Mouse (Mus musculus): ENCODE measurements around the gene Abhd15. TPM values are rescaled to one million over a fixed set of nuclear protein-coding genes. Genes with fewer than 3 reads are reported as not detected.

Abhd15 gene
- polyA plus RNA-seq, 1 experiment from 2014 or later = 0.63 TPM

DNA sequence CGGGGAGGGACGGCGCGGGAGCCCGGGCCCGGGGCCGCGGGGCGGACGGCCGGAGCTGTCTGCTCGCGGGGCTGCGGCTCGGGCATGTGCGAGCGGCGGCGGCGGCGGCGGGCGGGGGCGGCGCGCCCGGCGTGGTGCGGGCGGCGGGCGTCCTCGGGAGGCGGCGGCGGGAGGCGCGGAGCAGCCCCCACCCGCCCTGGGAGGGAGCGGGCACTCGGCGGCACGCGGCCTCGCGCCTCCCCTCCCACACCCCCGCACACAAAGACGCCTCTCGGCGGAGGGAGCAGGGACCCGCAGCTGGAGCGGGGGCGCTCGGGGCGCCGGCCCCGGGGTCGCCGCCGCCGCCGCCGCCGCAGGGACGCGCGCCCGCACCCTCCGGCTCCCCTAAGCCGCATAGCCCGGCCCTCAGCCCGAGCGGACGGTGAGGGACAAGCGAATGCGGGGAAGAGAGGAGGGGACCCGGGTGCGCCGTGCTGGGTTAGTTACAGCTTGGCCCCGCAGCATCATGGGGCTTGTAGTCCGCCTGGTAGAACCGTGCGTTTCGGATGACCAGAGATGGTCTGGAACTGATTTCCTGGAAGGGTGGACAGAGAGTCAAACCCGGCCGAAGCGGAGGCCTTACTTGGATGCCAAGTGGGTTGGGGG, 25.2 kb upstream of the Abhd15 start, which contains the start of gene Ankrd13b:
Ankrd13b (minus strand) TSS at position 88 of the 645 bp plus-strand sequence.
- no peak within 1 kb of the TSS for H3K27ac ChIP-seq
- peak within 1 kb of the TSS; percentile 21; the same call in 1 of the 2 replicates for H3K4me3 ChIP-seq (ENCODE audit: inconsistent target)
- no peaks in the 10 kb centered on the region for H3K36me3 ChIP-seq (ENCODE audit: inconsistent target)
- H3K79me2 ChIP-seq (ENCODE audit: inconsistent target) = peaks cover 19% of the 10 kb centered on the region
- 1% methylated on average over 38 of the region's 87 CpGs for WGBS (ENCODE audit: missing documents)

DNA sequence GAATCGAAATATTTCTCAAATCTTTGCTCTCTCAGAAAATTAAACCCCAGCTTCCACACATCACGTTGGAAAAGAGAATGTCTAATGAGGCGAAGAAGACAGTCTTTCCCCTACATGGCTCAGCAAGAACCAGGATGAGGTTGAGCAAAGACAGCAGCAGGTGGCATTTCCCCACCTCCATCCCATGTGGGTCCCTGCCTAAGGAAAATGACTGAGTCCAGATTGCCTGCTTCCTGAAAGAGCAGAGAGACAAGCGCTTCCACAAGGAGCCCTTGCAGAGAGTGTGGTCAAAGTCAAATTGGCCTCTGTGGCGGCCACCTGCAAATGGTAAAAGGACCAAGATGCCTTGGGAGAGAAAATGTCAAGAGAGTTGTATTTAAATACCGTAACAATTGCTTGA, 24.5 kb upstream of the Abhd15 start:
- no peaks in the 10 kb centered on the region for H3K36me3 ChIP-seq (ENCODE audit: inconsistent target)
- H3K4me3 ChIP-seq (ENCODE audit: inconsistent target) = no peak overlapping the region
- WGBS (ENCODE audit: missing documents) = 77% methylated on average over 6 of the region's 6 CpGs
- H3K79me2 ChIP-seq (ENCODE audit: inconsistent target) = peaks cover 25% of the 10 kb centered on the region
- H3K27ac ChIP-seq = no peak overlapping the region

GRCm38 (mm10) chr11:77491123-77491501, 23.8 kb upstream of the Abhd15 start:
- H3K36me3 ChIP-seq (ENCODE audit: inconsistent target) = no peaks in the 10 kb centered on the region
- peak overlapping the region; percentile 57; the same call in 1 of the 2 replicates for H3K4me3 ChIP-seq (ENCODE audit: inconsistent target)
- 3% methylated on average over 13 of the region's 13 CpGs for WGBS (ENCODE audit: missing documents)
- H3K79me2 ChIP-seq (ENCODE audit: inconsistent target) = peaks cover 25% of the 10 kb centered on the region
- H3K27ac ChIP-seq = peak overlapping the region; percentile 58

GRCm38 (mm10) chr11:77491502-77492291, 23.2 kb upstream of the Abhd15 start:
- H3K4me3 ChIP-seq (ENCODE audit: inconsistent target) = peak overlapping the region; percentile 57
- WGBS (ENCODE audit: missing documents) = 2% methylated on average over 23 of the region's 23 CpGs
- no peaks in the 10 kb centered on the region for H3K36me3 ChIP-seq (ENCODE audit: inconsistent target)
- H3K79me2 ChIP-seq (ENCODE audit: inconsistent target) = peaks cover 30% of the 10 kb centered on the region
- peak overlapping the region; percentile 58 for H3K27ac ChIP-seq

DNA sequence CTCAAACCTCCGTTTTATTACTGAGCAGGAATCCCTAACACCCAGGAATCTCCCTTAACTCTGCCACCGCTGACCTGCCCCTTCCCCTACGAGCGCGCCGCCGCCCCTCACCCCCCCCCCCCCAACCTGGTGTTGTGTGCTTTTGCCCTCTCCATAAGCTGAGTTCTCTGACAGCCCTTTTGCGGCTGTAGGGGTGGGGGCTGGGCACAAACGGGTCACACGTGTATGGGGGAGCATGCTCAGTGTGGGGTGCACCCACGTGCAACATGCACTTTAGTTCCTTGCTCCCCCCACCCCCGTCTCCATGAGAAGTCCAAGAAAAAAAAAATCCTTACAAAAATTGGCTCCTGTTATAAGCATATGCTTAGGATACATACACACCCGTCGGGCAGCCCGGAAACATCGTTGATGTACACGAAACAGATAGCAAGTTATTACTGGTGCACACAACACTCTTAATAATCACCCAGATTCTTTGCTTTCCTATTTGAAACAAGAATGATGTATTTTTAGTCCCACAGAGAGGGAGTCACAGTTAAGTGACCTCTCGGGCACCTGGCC, 22.5 kb upstream of the Abhd15 start:
- peaks cover 37% of the 10 kb centered on the region for H3K79me2 ChIP-seq (ENCODE audit: inconsistent target)
- WGBS (ENCODE audit: missing documents) = 3% methylated on average over 17 of the region's 18 CpGs
- H3K36me3 ChIP-seq (ENCODE audit: inconsistent target) = no peaks in the 10 kb centered on the region
- peak overlapping the region; percentile 57 for H3K4me3 ChIP-seq (ENCODE audit: inconsistent target)
- H3K27ac ChIP-seq = peak overlapping the region; percentile 58

DNA sequence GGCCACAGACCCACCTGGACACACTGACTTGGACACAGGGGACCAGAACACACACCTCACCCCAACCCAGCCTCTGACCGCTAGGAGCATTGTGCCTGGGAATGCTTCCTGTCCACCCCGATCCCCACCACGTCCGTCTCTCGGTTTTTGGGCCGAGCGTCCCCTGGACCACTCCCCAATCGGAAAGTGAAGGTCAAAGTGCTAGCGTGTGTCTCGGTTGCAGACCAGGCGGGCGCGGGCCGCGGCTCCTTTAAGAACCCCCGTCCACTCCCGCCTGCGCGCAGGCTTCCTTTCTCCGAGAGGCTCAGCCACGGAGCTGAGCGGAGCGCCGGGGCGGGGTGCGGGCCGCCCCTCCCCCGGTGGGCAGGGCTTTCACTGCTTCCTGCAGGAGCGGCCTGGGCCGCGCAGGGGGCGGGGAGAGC, 22.0 kb upstream of the Abhd15 start:
- H3K36me3 ChIP-seq (ENCODE audit: inconsistent target) = no peaks in the 10 kb centered on the region
- peak overlapping the region; percentile 58 for H3K27ac ChIP-seq
- 0% methylated on average over 24 of the region's 32 CpGs for WGBS (ENCODE audit: missing documents)
- peak overlapping the region; percentile 57 for H3K4me3 ChIP-seq (ENCODE audit: inconsistent target)
- H3K79me2 ChIP-seq (ENCODE audit: inconsistent target) = peaks cover 42% of the 10 kb centered on the region

DNA sequence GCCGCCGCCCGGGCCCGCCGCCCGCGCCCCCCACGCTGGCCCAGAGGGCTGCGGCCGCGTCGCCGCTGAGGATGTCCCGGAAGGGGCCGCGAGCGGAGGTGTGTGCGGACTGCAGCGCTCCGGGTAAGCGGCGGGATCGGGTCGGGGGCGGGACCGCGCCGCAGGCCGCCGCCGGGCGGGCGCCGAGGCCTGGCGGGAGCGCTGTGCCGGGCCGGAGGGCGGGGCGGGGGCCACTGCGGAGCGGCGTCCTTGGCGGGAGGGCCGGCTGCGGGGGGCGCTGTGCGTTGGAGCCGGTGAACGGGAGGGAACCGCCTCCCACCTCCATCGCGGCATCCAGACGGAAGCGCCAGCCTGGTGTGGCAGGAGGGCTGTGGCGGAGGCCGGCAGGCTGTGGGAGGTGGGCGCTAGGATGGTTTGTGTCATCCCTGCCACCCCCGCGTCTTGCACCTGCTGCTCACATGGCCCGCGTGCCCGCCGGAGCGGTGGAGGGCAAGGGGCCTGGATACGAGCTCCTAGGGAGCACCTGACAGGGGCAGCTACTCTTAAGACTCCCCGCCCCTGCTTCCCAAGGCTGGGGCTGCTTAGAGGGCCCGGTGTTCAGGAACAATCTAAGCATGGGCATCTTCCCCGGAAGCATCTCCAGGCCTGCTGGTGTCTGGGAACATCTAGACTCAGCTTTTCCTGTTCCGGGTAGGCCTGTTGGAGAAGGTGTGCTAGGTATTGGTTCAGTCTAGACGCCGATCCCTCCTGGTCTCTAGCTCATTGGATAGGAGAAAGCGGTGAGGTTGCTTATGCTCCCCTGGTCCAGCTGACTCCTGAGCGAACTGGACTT, 21.2 kb upstream of the Abhd15 start, which contains the start of gene Git1:
Git1 (plus strand) TSS at position 51 of the 832 bp plus-strand sequence.
- Histone ChIP-seq H3K27ac (peak within 1 kb of the TSS; percentile 58), H3K79me2 (ENCODE audit: inconsistent target) (peaks cover 50% of the 10 kb centered on the region), H3K4me3 (ENCODE audit: inconsistent target) (peak within 1 kb of the TSS; percentile 62), H3K36me3 (ENCODE audit: inconsistent target) (no peaks in the 10 kb centered on the region)
- 1% methylated on average over 73 of the region's 74 CpGs for WGBS (ENCODE audit: missing documents)

- 24% methylated on average over 4 of the region's 4 CpGs for WGBS (ENCODE audit: missing documents)
- Histone ChIP-seq H3K79me2 (ENCODE audit: inconsistent target) (peaks cover 56% of the 10 kb centered on the region), H3K27ac (0 out of 2 replicates have a peak overlapping the region, but pooled peaks have one; percentile 1), H3K36me3 (ENCODE audit: inconsistent target) (0 out of 2 replicates have a peak, but pooled peaks cover 2% of the 10 kb centered on the region), H3K4me3 (ENCODE audit: inconsistent target) (peak overlapping the region; percentile 62)
Measured at GRCm38 (mm10) chr11:77494344-77494676, 20.6 kb upstream of the Abhd15 start.

DNA sequence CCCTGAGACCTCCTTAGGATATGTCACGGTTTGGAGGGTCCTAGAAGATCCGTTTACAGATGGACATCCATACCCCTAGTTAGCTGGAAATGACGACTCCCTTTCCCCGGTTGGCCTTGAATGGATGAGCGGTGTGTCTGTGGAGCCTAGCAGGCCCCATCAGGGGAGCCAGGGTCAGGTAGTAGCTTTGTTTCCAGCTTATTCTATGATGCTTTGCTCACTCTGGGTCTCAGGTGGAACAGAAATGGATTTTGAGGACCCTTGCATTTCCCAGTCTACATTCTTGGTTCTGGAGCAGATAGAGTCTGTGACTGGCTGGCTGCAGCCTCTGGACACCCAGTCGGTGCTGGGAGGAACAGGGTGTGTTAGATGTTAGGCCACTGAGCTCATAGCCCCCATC, 20.1 kb upstream of the Abhd15 start:
- Histone ChIP-seq H3K36me3 (ENCODE audit: inconsistent target) (peaks cover 6% of the 10 kb centered on the region; the same call in 1 of the 2 replicates), H3K27ac (no peak overlapping the region), H3K79me2 (ENCODE audit: inconsistent target) (peaks cover 61% of the 10 kb centered on the region), H3K4me3 (ENCODE audit: inconsistent target) (no peak overlapping the region)
- 86% methylated on average over 6 of the region's 6 CpGs for WGBS (ENCODE audit: missing documents)

- Histone ChIP-seq H3K4me3 (ENCODE audit: inconsistent target) (no peak overlapping the region), H3K27ac (no peak overlapping the region), H3K79me2 (ENCODE audit: inconsistent target) (peaks cover 61% of the 10 kb centered on the region), H3K36me3 (ENCODE audit: inconsistent target) (peaks cover 14% of the 10 kb centered on the region; the same call in 1 of the 2 replicates)
Measured at GRCm38 (mm10) chr11:77495507-77495906, 19.4 kb upstream of the Abhd15 start.

GRCm38 (mm10) chr11:77497341-77497756, 17.6 kb upstream of the Abhd15 start:
- no peak overlapping the region for H3K4me3 ChIP-seq (ENCODE audit: inconsistent target)
- peaks cover 61% of the 10 kb centered on the region for H3K79me2 ChIP-seq (ENCODE audit: inconsistent target)
- peaks cover 14% of the 10 kb centered on the region; the same call in 1 of the 2 replicates for H3K36me3 ChIP-seq (ENCODE audit: inconsistent target)
- H3K27ac ChIP-seq = no peak overlapping the region
- 58% methylated on average over 6 of the region's 6 CpGs for WGBS (ENCODE audit: missing documents)

DNA sequence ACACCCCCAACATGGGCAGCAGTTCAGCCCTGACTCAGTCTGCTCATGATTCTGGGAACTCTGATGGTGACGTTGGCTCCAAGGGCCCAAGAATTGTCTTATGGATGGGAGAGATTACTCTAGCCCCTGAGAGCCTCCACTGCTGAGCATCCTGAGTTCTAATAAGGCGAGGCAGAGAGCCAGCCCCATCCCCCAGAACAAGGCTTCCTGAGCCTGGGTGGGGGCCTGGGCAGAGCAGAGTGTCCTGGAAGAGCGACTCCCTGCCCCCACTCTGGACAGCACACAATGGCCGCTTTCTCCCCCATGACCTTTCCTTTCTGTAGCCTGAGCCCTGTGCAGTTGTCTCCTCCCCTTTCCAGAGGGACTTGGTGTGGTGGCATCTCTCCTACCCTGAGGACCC, 17.1 kb upstream of the Abhd15 start:
- no peak overlapping the region for H3K27ac ChIP-seq
- 84% methylated on average over 4 of the region's 4 CpGs for WGBS (ENCODE audit: missing documents)

GRCm38 (mm10) chr11:77498261-77499139, 16.4 kb upstream of the Abhd15 start:
- 92% methylated on average over 12 of the region's 12 CpGs for WGBS (ENCODE audit: missing documents)
- Histone ChIP-seq H3K79me2 (ENCODE audit: inconsistent target) (peaks cover 61% of the 10 kb centered on the region), H3K36me3 (ENCODE audit: inconsistent target) (peaks cover 25% of the 10 kb centered on the region; the same call in 1 of the 2 replicates), H3K4me3 (ENCODE audit: inconsistent target) (no peak overlapping the region), H3K27ac (no peak overlapping the region)

More for the DNA sequence above, 17.1 kb upstream of the Abhd15 start:
- Histone ChIP-seq H3K36me3 (ENCODE audit: inconsistent target) (peaks cover 18% of the 10 kb centered on the region; the same call in 1 of the 2 replicates), H3K79me2 (ENCODE audit: inconsistent target) (peaks cover 61% of the 10 kb centered on the region), H3K4me3 (ENCODE audit: inconsistent target) (no peak overlapping the region)
